Mouse (Mus musculus) midbrain, embryonic 10.5 days (tissue): ENCODE results near the gene Lcat. TPM values are rescaled to one million over a fixed set of nuclear protein-coding genes. Genes with fewer than 3 reads are reported as not detected.
A peak's percentile ranks its signal among the peaks of the same experiment; 100 is the strongest.

ENCODE experiments used
- DNase-seq: peaks from one replicate; pipeline ENCODE4 v3.0.0-alpha.2; 2017; ENCODE audit warnings: low spot score
- H3K27ac ChIP-seq: fragments of 300-500 bp; sonication (generic); replicated peaks from 2 replicates; pipeline ENCODE4 v1.5.1; 2016; ENCODE audit warnings: mild to moderate bottlenecking
- H3K27me3 ChIP-seq: fragments of 300-500 bp; sonication (generic); 2 replicates; pipeline ENCODE4 v1.6.1; 2016; ENCODE audit warnings: low read depth, mild to moderate bottlenecking; ENCODE audit not compliant: poor library complexity, severe bottlenecking
- H3K36me3 ChIP-seq: fragments of 300-500 bp; sonication (generic); 2 replicates; pipeline ENCODE4 v1.6.1; 2016; ENCODE audit warnings: mild to moderate bottlenecking, moderate library complexity
- H3K4me1 ChIP-seq: fragments of 300-500 bp; sonication (generic); 2 replicates; pipeline ENCODE4 v1.6.1; 2016
- H3K4me3 ChIP-seq: fragments of 300-500 bp; sonication (generic); 2 replicates; pipeline ENCODE4 v1.5.1; 2016; ENCODE audit warnings: mild to moderate bottlenecking, moderate library complexity
- H3K9me3 ChIP-seq: fragments of 300-500 bp; sonication (generic); replicated peaks from 2 replicates; pipeline ENCODE4 v1.6.1; 2016; ENCODE audit warnings: mild to moderate bottlenecking
- WGBS: fragments of 180-500 bp; shearing (Covaris S2); methylation state at CpG from one replicate; pipeline ENCODE4 v1.1.7; 2016; 5-methylcytosine and 5-hydroxymethylcytosine counted together
- polyA plus RNA-seq: library from polyadenylated mRNA; unstranded; fragments of >200 nt; fragmentation: Nextera tagmentation; extraction: Ambion mirVana; gene quantifications from 2 replicates; pipeline ENCODE4 v1.2.1, GENCODE M21; 2016

Gene Lcat
- polyA plus RNA-seq, 1 experiment from 2014 or later, result 1.2 TPM

GRCm38 (mm10) chr8:105937496-105938305 is 5.5 kb downstream of the Lcat start:
- Histone ChIP-seq H3K4me1 (peaks cover 25% of the 10 kb centered on the region), H3K36me3 (no peaks in the 10 kb centered on the region; the same call in 1 of the 2 replicates), H3K27me3 (no peaks in the 10 kb centered on the region), H3K9me3 (no peaks in the 10 kb centered on the region), H3K27ac (peak overlapping the region; percentile 92), H3K4me3 (peak overlapping the region; percentile 86)
- 2% methylated on average over 33 of the region's 33 CpGs for WGBS
- DNase-seq, result peak; percentile 32

GRCm38 (mm10) chr8:105936866-105937475 is 6.2 kb downstream of the Lcat start:
- Histone ChIP-seq H3K27ac (peak overlapping the region; percentile 92), H3K9me3 (no peaks in the 10 kb centered on the region), H3K4me1 (peaks cover 25% of the 10 kb centered on the region), H3K4me3 (peak overlapping the region; percentile 86), H3K27me3 (no peaks in the 10 kb centered on the region), H3K36me3 (peaks cover 6% of the 10 kb centered on the region)
- WGBS, result under 1% methylated on average over 29 of the region's 30 CpGs
- DNase-seq, result peak; percentile 91

- 36% methylated on average over 7 of the region's 7 CpGs for WGBS
- Histone ChIP-seq H3K4me3 (peak overlapping the region; percentile 86), H3K9me3 (no peaks in the 10 kb centered on the region), H3K4me1 (peaks cover 25% of the 10 kb centered on the region), H3K36me3 (peaks cover 13% of the 10 kb centered on the region), H3K27me3 (no peaks in the 10 kb centered on the region), H3K27ac (peak overlapping the region; percentile 92)
- DNase-seq, result no peak
These were observed 7.1 kb downstream of the Lcat start for GRCm38 (mm10) chr8:105935863-105936603.

- no peak for DNase-seq
- H3K4me3 ChIP-seq, result no peak overlapping the region
- peaks cover 25% of the 10 kb centered on the region for H3K4me1 ChIP-seq
- H3K27ac ChIP-seq, result no peak overlapping the region
- WGBS, result 87% methylated on average over 6 of the region's 6 CpGs
- H3K27me3 ChIP-seq, result no peaks in the 10 kb centered on the region
- peaks cover 21% of the 10 kb centered on the region for H3K36me3 ChIP-seq
- no peaks in the 10 kb centered on the region for H3K9me3 ChIP-seq
These were observed 8.1 kb downstream of the Lcat start for GRCm38 (mm10) chr8:105935105-105935504.

- WGBS, result 96% methylated on average over 2 of the region's 2 CpGs
- no peak within 1 kb of the TSS for H3K27ac ChIP-seq
- peaks cover 25% of the 10 kb centered on the region for H3K4me1 ChIP-seq
- DNase-seq, result no peak
- peaks cover 31% of the 10 kb centered on the region for H3K36me3 ChIP-seq
- H3K9me3 ChIP-seq, result no peaks in the 10 kb centered on the region
- H3K27me3 ChIP-seq, result no peaks in the 10 kb centered on the region
- H3K4me3 ChIP-seq, result no peak within 1 kb of the TSS
These were observed 9.4 kb downstream of the Lcat start, which contains the start of gene Ctrl for GRCm38 (mm10) chr8:105933762-105934161. TSS of gene Ctrl (minus strand) at chr8:105933862.

GRCm38 (mm10) chr8:105932525-105932924 is 10.7 kb downstream of the Lcat start:
- peaks cover 31% of the 10 kb centered on the region for H3K36me3 ChIP-seq
- 94% methylated on average over 11 of the region's 11 CpGs for WGBS

GRCm38 (mm10) chr8:105931271-105931670 is 11.9 kb downstream of the Lcat start:
- 91% methylated on average over 3 of the region's 3 CpGs for WGBS
- H3K27ac ChIP-seq, result no peak overlapping the region
- no peak for DNase-seq
- peaks cover 31% of the 10 kb centered on the region for H3K36me3 ChIP-seq
- H3K9me3 ChIP-seq, result no peaks in the 10 kb centered on the region
- H3K4me1 ChIP-seq, result peaks cover 10% of the 10 kb centered on the region
- no peak overlapping the region for H3K4me3 ChIP-seq
- H3K27me3 ChIP-seq, result no peaks in the 10 kb centered on the region

More at GRCm38 (mm10) chr8:105932525-105932924, 10.7 kb downstream of the Lcat start:
- DNase-seq, result no peak
- Histone ChIP-seq H3K9me3 (no peaks in the 10 kb centered on the region), H3K27ac (no peak overlapping the region), H3K4me3 (no peak overlapping the region), H3K4me1 (peaks cover 16% of the 10 kb centered on the region), H3K27me3 (no peaks in the 10 kb centered on the region)

- Histone ChIP-seq H3K27me3 (no peaks in the 10 kb centered on the region), H3K4me1 (peaks cover 7% of the 10 kb centered on the region), H3K27ac (peak overlapping the region; percentile 75), H3K4me3 (no peak overlapping the region), H3K9me3 (no peaks in the 10 kb centered on the region), H3K36me3 (peaks cover 31% of the 10 kb centered on the region)
- peak; percentile 82 for DNase-seq
- WGBS, result 16% methylated on average over 8 of the region's 8 CpGs
These were observed 12.6 kb downstream of the Lcat start for GRCm38 (mm10) chr8:105930602-105931001.

- 73% methylated on average over 3 of the region's 3 CpGs for WGBS
These were observed 18.1 kb downstream of the Lcat start for GRCm38 (mm10) chr8:105925123-105925522.

GRCm38 (mm10) chr8:105919390-105919789 is 23.8 kb downstream of the Lcat start:
- H3K4me1 ChIP-seq, result no peaks in the 10 kb centered on the region
- no peak for DNase-seq
- no peaks in the 10 kb centered on the region for H3K27me3 ChIP-seq
- no peak overlapping the region for H3K4me3 ChIP-seq
- peaks cover 42% of the 10 kb centered on the region for H3K36me3 ChIP-seq
- 90% methylated on average over 3 of the region's 3 CpGs for WGBS
- H3K27ac ChIP-seq, result no peak overlapping the region
- H3K9me3 ChIP-seq, result no peaks in the 10 kb centered on the region

More at GRCm38 (mm10) chr8:105925123-105925522, 18.1 kb downstream of the Lcat start:
- no peaks in the 10 kb centered on the region for H3K9me3 ChIP-seq
- 0 out of 2 replicates have a peak, but pooled peaks cover 4% of the 10 kb centered on the region for H3K4me1 ChIP-seq
- no peak for DNase-seq
- H3K36me3 ChIP-seq, result peaks cover 24% of the 10 kb centered on the region
- no peak overlapping the region for H3K4me3 ChIP-seq
- H3K27me3 ChIP-seq, result no peaks in the 10 kb centered on the region
- no peak overlapping the region for H3K27ac ChIP-seq

GRCm38 (mm10) chr8:105900941-105901616 is 42.1 kb downstream of the Lcat start:
- Histone ChIP-seq H3K9me3 (no peaks in the 10 kb centered on the region), H3K36me3 (no peaks in the 10 kb centered on the region), H3K27ac (peak overlapping the region; percentile 97), H3K27me3 (no peaks in the 10 kb centered on the region), H3K4me1 (peaks cover 11% of the 10 kb centered on the region), H3K4me3 (peak overlapping the region; percentile 89)
- 44% methylated on average over 16 of the region's 16 CpGs for WGBS
- DNase-seq, result no peak
